Comparison of ENCODE assay signal across 8 mouse cellular contexts in genomic region chr7:30198481-30198971, GRCm38 (mm10). TPM values are rescaled to one million over a fixed set of nuclear protein-coding genes. Genes with fewer than 3 reads are reported as not detected.
A peak's percentile ranks its signal among the peaks of the same experiment; 100 is the strongest.
DNase-seq lines count a peak whose midpoint lies in the region; ATAC-seq and TF ChIP-seq lines count a peak whose summit lies in the region.

Capns1 (minus strand) TSS chr7:30198811.

- peak within 1 kb of the TSS; percentile 58 for H3K4me3 ChIP-seq in ES-Bruce4 (ENCODE audit: low read depth, low read length)
- H3K4me3 ChIP-seq in embryonic facial prominence, embryonic 13.5 days: peak within 1 kb of the TSS; percentile 11
- no peak within 1 kb of the TSS for H3K4me3 ChIP-seq in heart, embryonic 13.5 days
- 0 out of 2 replicates have a peak within 1 kb of the TSS, but pooled peaks have one; percentile 0 for H3K4me3 ChIP-seq in kidney, embryonic 16.5 days (ENCODE audit: low read length)
- H3K4me3 ChIP-seq in liver, embryonic 15.5 days (replicated peaks): no peak within 1 kb of the TSS
- no peak within 1 kb of the TSS for H3K4me3 ChIP-seq in neural tube, embryonic 11.5 days (ENCODE audit: low read depth, low read length)

- peak; percentile 79 for DNase-seq in adrenal gland, postnatal 14 days
- peak; percentile 78 for DNase-seq in neural tube, embryonic 11.5 days (ENCODE audit: low spot score)
- DNase-seq in thymus, postnatal 25 days: peak; percentile 70

- no peak for TF ChIP-seq POLR2A in ES-Bruce4 (IDR thresholded peaks at IDR 0.05; ENCODE audit: insufficient read depth, low read length)

- TF ChIP-seq CTCF in ES-Bruce4 (IDR thresholded peaks at IDR 0.05; ENCODE audit: low read depth, low read length): peak; percentile 84

- H3K36me3 ChIP-seq in ES-Bruce4 (ENCODE audit: control insufficient read depth, insufficient read depth, low read length, poor library complexity, severe bottlenecking): no peaks in the 10 kb centered on the region
- H3K36me3 ChIP-seq in embryonic facial prominence, embryonic 13.5 days: no peaks in the 10 kb centered on the region
- H3K36me3 ChIP-seq in heart, embryonic 13.5 days: no peaks in the 10 kb centered on the region
- no peaks in the 10 kb centered on the region for H3K36me3 ChIP-seq in kidney, embryonic 16.5 days (ENCODE audit: insufficient read depth, low read length)
- H3K36me3 ChIP-seq in liver, embryonic 15.5 days (replicated peaks): no peaks in the 10 kb centered on the region
- no peaks in the 10 kb centered on the region for H3K36me3 ChIP-seq in neural tube, embryonic 11.5 days (ENCODE audit: control insufficient read depth, insufficient read depth, low read length)

- H3K27ac ChIP-seq in ES-Bruce4 (ENCODE audit: insufficient read depth, low read length): peak within 1 kb of the TSS; percentile 98
- H3K27ac ChIP-seq in embryonic facial prominence, embryonic 13.5 days: no peak within 1 kb of the TSS
- no peak within 1 kb of the TSS; the same call in 1 of the 2 replicates for H3K27ac ChIP-seq in heart, embryonic 13.5 days (replicated peaks)
- peak within 1 kb of the TSS; percentile 64 for H3K27ac ChIP-seq in kidney, embryonic 16.5 days (ENCODE audit: low read length)
- H3K27ac ChIP-seq in liver, embryonic 15.5 days (replicated peaks): no peak within 1 kb of the TSS
- no peak within 1 kb of the TSS for H3K27ac ChIP-seq in neural tube, embryonic 11.5 days (ENCODE audit: low read depth, low read length)

- peak; percentile 72; the same call in 1 of the 2 replicates for TF ChIP-seq EP300 in ES-Bruce4 (IDR thresholded peaks at IDR 0.05; ENCODE audit: insufficient read depth, low read depth, low read length)

- no peak for ATAC-seq in embryonic facial prominence, embryonic 13.5 days (ENCODE audit: insufficient number of reproducible peaks, insufficient read depth, low FRiP score, low TSS enrichment, low read depth)
- no peak for ATAC-seq in heart, embryonic 13.5 days (ENCODE audit: extremely low read depth, insufficient number of reproducible peaks, low FRiP score, low TSS enrichment)
- ATAC-seq in kidney, embryonic 16.5 days (ENCODE audit: low FRiP score, low TSS enrichment): 0 out of 2 replicates have a peak, but pooled peaks have one; percentile 11
- ATAC-seq in liver, embryonic 15.5 days (ENCODE audit: insufficient read depth): no peak
- ATAC-seq in neural tube, embryonic 11.5 days (ENCODE audit: insufficient read depth, low FRiP score, low TSS enrichment): no peak

- H3K27me3 ChIP-seq in ES-Bruce4 (ENCODE audit: control insufficient read depth, insufficient read depth, low read length, poor library complexity, severe bottlenecking): no peaks in the 10 kb centered on the region
- no peaks in the 10 kb centered on the region for H3K27me3 ChIP-seq in embryonic facial prominence, embryonic 13.5 days
- H3K27me3 ChIP-seq in heart, embryonic 13.5 days (replicated peaks): no peaks in the 10 kb centered on the region
- H3K27me3 ChIP-seq in kidney, embryonic 16.5 days (ENCODE audit: insufficient read depth, low read length): no peaks in the 10 kb centered on the region
- H3K27me3 ChIP-seq in liver, embryonic 15.5 days: no peaks in the 10 kb centered on the region
- no peaks in the 10 kb centered on the region for H3K27me3 ChIP-seq in neural tube, embryonic 11.5 days (ENCODE audit: control insufficient read depth, insufficient read depth, low read length)

- 4% methylated on average over 8 of the region's 8 CpGs for WGBS in embryonic facial prominence, embryonic 13.5 days
- 6% methylated on average over 8 of the region's 8 CpGs for WGBS in heart, embryonic 13.5 days
- WGBS in kidney, embryonic 16.5 days: 7% methylated on average over 8 of the region's 8 CpGs
- 5% methylated on average over 8 of the region's 8 CpGs for WGBS in liver, embryonic 15.5 days (ENCODE audit: insufficient replicate concordance)
- WGBS in neural tube, embryonic 11.5 days: 12% methylated on average over 8 of the region's 8 CpGs

- peak within 1 kb of the TSS; percentile 56 for H3K9ac ChIP-seq in ES-Bruce4 (ENCODE audit: low read depth, poor library complexity, severe bottlenecking)
- 0 out of 2 replicates have a peak within 1 kb of the TSS, but pooled peaks have one; percentile 0 for H3K9ac ChIP-seq in embryonic facial prominence, embryonic 13.5 days
- 0 out of 2 replicates have a peak within 1 kb of the TSS, but pooled peaks have one; percentile 28 for H3K9ac ChIP-seq in heart, embryonic 13.5 days
- no peak within 1 kb of the TSS; the same call in 1 of the 2 replicates for H3K9ac ChIP-seq in kidney, embryonic 16.5 days (replicated peaks; ENCODE audit: low read length)
- H3K9ac ChIP-seq in liver, embryonic 15.5 days: no peak within 1 kb of the TSS
- no peak within 1 kb of the TSS for H3K9ac ChIP-seq in neural tube, embryonic 11.5 days (ENCODE audit: low read length)

- peak within 1 kb of the TSS; percentile 39 for H3K4me2 ChIP-seq in embryonic facial prominence, embryonic 13.5 days
- H3K4me2 ChIP-seq in heart, embryonic 13.5 days: peak within 1 kb of the TSS; percentile 54
- H3K4me2 ChIP-seq in kidney, embryonic 16.5 days (replicated peaks; ENCODE audit: low read depth, low read length): peak within 1 kb of the TSS; percentile 28; the same call in 1 of the 2 replicates
- H3K4me2 ChIP-seq in liver, embryonic 15.5 days: peak within 1 kb of the TSS; percentile 31; the same call in 1 of the 2 replicates
- H3K4me2 ChIP-seq in neural tube, embryonic 11.5 days (ENCODE audit: low read depth): no peak within 1 kb of the TSS

- peaks cover 5% of the 10 kb centered on the region for H3K4me1 ChIP-seq in ES-Bruce4 (ENCODE audit: control insufficient read depth, insufficient read depth, low read length)
- peaks cover 10% of the 10 kb centered on the region for H3K4me1 ChIP-seq in embryonic facial prominence, embryonic 13.5 days
- peaks cover 15% of the 10 kb centered on the region for H3K4me1 ChIP-seq in heart, embryonic 13.5 days
- peaks cover 19% of the 10 kb centered on the region for H3K4me1 ChIP-seq in kidney, embryonic 16.5 days (ENCODE audit: insufficient read depth, low read length)
- H3K4me1 ChIP-seq in liver, embryonic 15.5 days (replicated peaks): peaks cover 40% of the 10 kb centered on the region
- H3K4me1 ChIP-seq in neural tube, embryonic 11.5 days (ENCODE audit: control insufficient read depth, insufficient read depth, low read length): 0 out of 2 replicates have a peak, but pooled peaks cover under 1% of the 10 kb centered on the region

- no peaks in the 10 kb centered on the region for H3K9me3 ChIP-seq in ES-Bruce4 (replicated peaks; ENCODE audit: control insufficient read depth, insufficient read depth, low read length, poor library complexity, severe bottlenecking)
- H3K9me3 ChIP-seq in embryonic facial prominence, embryonic 13.5 days: no peaks in the 10 kb centered on the region
- no peaks in the 10 kb centered on the region for H3K9me3 ChIP-seq in heart, embryonic 13.5 days
- H3K9me3 ChIP-seq in kidney, embryonic 16.5 days (ENCODE audit: low read length): no peaks in the 10 kb centered on the region
- no peaks in the 10 kb centered on the region for H3K9me3 ChIP-seq in liver, embryonic 15.5 days (replicated peaks)
- H3K9me3 ChIP-seq in neural tube, embryonic 11.5 days (ENCODE audit: control insufficient read depth, low read length): no peaks in the 10 kb centered on the region

RNA-seq across cellular contexts. Expression of gene Capns1, which starts in this region (rescaled TPM):
- polyA plus RNA-seq in ES-Bruce4 (2011; ENCODE audit: insufficient read depth, insufficient read length, low read depth, missing spikeins): 359 and 396 TPM in 2 replicates
- total RNA-seq in adrenal gland, postnatal 14 days (2021): 526 and 534 TPM in 2 replicates
- polyA plus RNA-seq in embryonic facial prominence, embryonic 13.5 days (2015; fragmentation: Nextera tagmentation; extraction: Ambion mirVana): 92.0 and 110 TPM in 2 replicates
- polyA plus RNA-seq in heart, embryonic 13.5 days (2015; fragmentation: Nextera tagmentation; extraction: Ambion mirVana): 76.8 and 81.8 TPM in 2 replicates
- polyA plus RNA-seq in kidney, embryonic 16.5 days (2015; fragmentation: Nextera tagmentation; extraction: Ambion mirVana): 105 and 111 TPM in 2 replicates
- polyA plus RNA-seq in liver, embryonic 15.5 days (2015; fragmentation: Nextera tagmentation; extraction: Ambion mirVana): 36.2 and 40.8 TPM in 2 replicates
- 45.8 and 51.8 TPM in 2 replicates for polyA plus RNA-seq in neural tube, embryonic 11.5 days (2014; fragmentation: Nextera tagmentation; extraction: Ambion mirVana)

Comparison
In these comparisons a context has a peak if more than half of its experiments do, and no peak if none do; other contexts are left out.
1. H3K27ac ChIP-seq: peak in ES-Bruce4 (single experiment) and kidney, embryonic 16.5 days (single experiment); none in embryonic facial prominence, embryonic 13.5 days (single experiment), heart, embryonic 13.5 days (single experiment), liver, embryonic 15.5 days (single experiment) and neural tube, embryonic 11.5 days (single experiment).
2. H3K4me3 ChIP-seq: peak in ES-Bruce4 (single experiment), embryonic facial prominence, embryonic 13.5 days (single experiment) and kidney, embryonic 16.5 days (single experiment); none in heart, embryonic 13.5 days (single experiment), liver, embryonic 15.5 days (single experiment) and neural tube, embryonic 11.5 days (single experiment).
3. H3K9ac ChIP-seq: peak in ES-Bruce4 (single experiment), embryonic facial prominence, embryonic 13.5 days (single experiment) and heart, embryonic 13.5 days (single experiment); none in kidney, embryonic 16.5 days (single experiment), liver, embryonic 15.5 days (single experiment) and neural tube, embryonic 11.5 days (single experiment).
4. Peak in every context shown above with its lines, with median percentiles within 50 percentile points of each other: DNase-seq.